Mouse (Mus musculus): ENCODE results near the gene Psmb4. TPM values are rescaled to one million over a fixed set of nuclear protein-coding genes. Genes with fewer than 3 reads are reported as not detected.

Psmb4 gene
- polyA plus RNA-seq, 1 experiment, result 475 TPM

- Histone ChIP-seq H3K36me3 (ENCODE audit: control insufficient read depth, insufficient read depth) (no peaks in the 10 kb centered on the region), H3K79me2 (ENCODE audit: control insufficient read depth, insufficient read depth) (no peaks in the 10 kb centered on the region), H3K4me3 (no peak overlapping the region), H3K27me3 (ENCODE audit: control insufficient read depth, insufficient read depth, insufficient read length) (peaks cover 37% of the 10 kb centered on the region), H3K4me2 (ENCODE audit: low read depth) (no peak overlapping the region), H3ac (ENCODE audit: control insufficient read depth, insufficient read length) (no peak overlapping the region)
- TF ChIP-seq E2F4 (IDR thresholded peaks at IDR 0.05; ENCODE audit: insufficient read depth) (no peak), REST (IDR thresholded peaks at IDR 0.05; ENCODE audit: insufficient read depth, insufficient read length) (no peak), TCF12 (IDR thresholded peaks at IDR 0.05; ENCODE audit: insufficient read depth, poor library complexity, severe bottlenecking) (no peak), MAX (IDR thresholded peaks at IDR 0.05; ENCODE audit: low read depth) (no peak)
These were observed 32.1 kb upstream of the Psmb4 start for GRCm38 (mm10) chr3:94918845-94919244.

- Histone ChIP-seq H3K4me3 (no peak overlapping the region), H3K4me2 (ENCODE audit: low read depth) (no peak overlapping the region), H3K27me3 (ENCODE audit: control insufficient read depth, insufficient read depth, insufficient read length) (peaks cover 34% of the 10 kb centered on the region), H3ac (ENCODE audit: control insufficient read depth, insufficient read length) (no peak overlapping the region), H3K36me3 (ENCODE audit: control insufficient read depth, insufficient read depth) (no peaks in the 10 kb centered on the region), H3K79me2 (ENCODE audit: control insufficient read depth, insufficient read depth) (no peaks in the 10 kb centered on the region)
- TF ChIP-seq POLR2AphosphoS2 (IDR thresholded peaks at IDR 0.05; ENCODE audit: insufficient read length, low read depth) (no peak), MYOD1 (IDR thresholded peaks at IDR 0.05; ENCODE audit: control insufficient read depth in 1 of 3, insufficient read length in 2 of 3, low read depth in 2 of 3) (no peak), CEBPB (IDR thresholded peaks at IDR 0.05; ENCODE audit: insufficient read depth, poor library complexity, severe bottlenecking) (no peak), USF1 (IDR thresholded peaks at IDR 0.05; ENCODE audit: low read depth) (no peak), TCF12 (IDR thresholded peaks at IDR 0.05; ENCODE audit: insufficient read depth, poor library complexity, severe bottlenecking) (no peak), MAX (IDR thresholded peaks at IDR 0.05; ENCODE audit: low read depth) (no peak), SRF (IDR thresholded peaks at IDR 0.05; ENCODE audit: control insufficient read depth, insufficient read length, low read depth) (no peak), E2F4 (IDR thresholded peaks at IDR 0.05; ENCODE audit: insufficient read depth) (no peak), POLR2A (IDR thresholded peaks at IDR 0.05; ENCODE audit: insufficient read length, low read depth) (no peak), TCF3 (IDR thresholded peaks at IDR 0.05; ENCODE audit: insufficient read length, low read depth) (no peak), MYOG (IDR thresholded peaks at IDR 0.05; ENCODE audit: control insufficient read depth in 1 of 3, insufficient read depth in 1 of 3, insufficient read length in 2 of 3, low read depth in 2 of 3) (no peak), REST (IDR thresholded peaks at IDR 0.05; ENCODE audit: insufficient read depth, insufficient read length) (no peak)
These were observed 31.1 kb upstream of the Psmb4 start for GRCm38 (mm10) chr3:94917816-94918361.

GRCm38 (mm10) chr3:94915903-94916741 lies 29.4 kb upstream of the Psmb4 start:
- no peaks in the 10 kb centered on the region for H3K79me2 ChIP-seq (ENCODE audit: control insufficient read depth, insufficient read depth)
- no peak overlapping the region for H3ac ChIP-seq (ENCODE audit: control insufficient read depth, insufficient read length)
- peaks cover 23% of the 10 kb centered on the region for H3K27me3 ChIP-seq (ENCODE audit: control insufficient read depth, insufficient read depth, insufficient read length)
- TF ChIP-seq MYOD1 (IDR thresholded peaks at IDR 0.05; ENCODE audit: control insufficient read depth in 1 of 3, insufficient read length in 2 of 3, low read depth in 2 of 3), result no peak
- TF ChIP-seq E2F4 (IDR thresholded peaks at IDR 0.05; ENCODE audit: insufficient read depth), result no peak
- no peak for TF ChIP-seq USF1 (IDR thresholded peaks at IDR 0.05; ENCODE audit: low read depth)
- no peak for TF ChIP-seq POLR2AphosphoS2 (IDR thresholded peaks at IDR 0.05; ENCODE audit: insufficient read length, low read depth)
- TF ChIP-seq REST (IDR thresholded peaks at IDR 0.05; ENCODE audit: insufficient read depth, insufficient read length), result no peak
- TF ChIP-seq POLR2A (IDR thresholded peaks at IDR 0.05; ENCODE audit: insufficient read length, low read depth), result no peak
- no peak for TF ChIP-seq CEBPB (IDR thresholded peaks at IDR 0.05; ENCODE audit: insufficient read depth, poor library complexity, severe bottlenecking)
- no peak for TF ChIP-seq MYOG (IDR thresholded peaks at IDR 0.05; ENCODE audit: control insufficient read depth in 1 of 3, insufficient read depth in 1 of 3, insufficient read length in 2 of 3, low read depth in 2 of 3)
- no peak for TF ChIP-seq MAX (IDR thresholded peaks at IDR 0.05; ENCODE audit: low read depth)
- no peak for TF ChIP-seq TCF12 (IDR thresholded peaks at IDR 0.05; ENCODE audit: insufficient read depth, poor library complexity, severe bottlenecking)
- no peak for TF ChIP-seq TCF3 (IDR thresholded peaks at IDR 0.05; ENCODE audit: insufficient read length, low read depth)
- TF ChIP-seq SRF (IDR thresholded peaks at IDR 0.05; ENCODE audit: control insufficient read depth, insufficient read length, low read depth), result no peak
- no peaks in the 10 kb centered on the region for H3K36me3 ChIP-seq (ENCODE audit: control insufficient read depth, insufficient read depth)
- no peak overlapping the region for H3K4me2 ChIP-seq (ENCODE audit: low read depth)
- no peak overlapping the region for H3K4me3 ChIP-seq

- Histone ChIP-seq H3ac (ENCODE audit: control insufficient read depth, insufficient read length) (no peak overlapping the region), H3K79me2 (ENCODE audit: control insufficient read depth, insufficient read depth) (no peaks in the 10 kb centered on the region), H3K36me3 (ENCODE audit: control insufficient read depth, insufficient read depth) (no peaks in the 10 kb centered on the region), H3K4me2 (ENCODE audit: low read depth) (no peak overlapping the region), H3K4me3 (no peak overlapping the region), H3K27me3 (ENCODE audit: control insufficient read depth, insufficient read depth, insufficient read length) (peaks cover 10% of the 10 kb centered on the region)
- TF ChIP-seq MAX (IDR thresholded peaks at IDR 0.05; ENCODE audit: low read depth), result no peak
- no peak for TF ChIP-seq POLR2AphosphoS2 (IDR thresholded peaks at IDR 0.05; ENCODE audit: insufficient read length, low read depth)
- no peak for TF ChIP-seq POLR2A (IDR thresholded peaks at IDR 0.05; ENCODE audit: insufficient read length, low read depth)
- no peak for TF ChIP-seq MYOG (IDR thresholded peaks at IDR 0.05; ENCODE audit: control insufficient read depth in 1 of 3, insufficient read depth in 1 of 3, insufficient read length in 2 of 3, low read depth in 2 of 3)
- no peak for TF ChIP-seq REST (IDR thresholded peaks at IDR 0.05; ENCODE audit: insufficient read depth, insufficient read length)
- no peak for TF ChIP-seq SRF (IDR thresholded peaks at IDR 0.05; ENCODE audit: control insufficient read depth, insufficient read length, low read depth)
- TF ChIP-seq TCF12 (IDR thresholded peaks at IDR 0.05; ENCODE audit: insufficient read depth, poor library complexity, severe bottlenecking), result no peak
- no peak for TF ChIP-seq CEBPB (IDR thresholded peaks at IDR 0.05; ENCODE audit: insufficient read depth, poor library complexity, severe bottlenecking)
- no peak for TF ChIP-seq USF1 (IDR thresholded peaks at IDR 0.05; ENCODE audit: low read depth)
- no peak for TF ChIP-seq MYOD1 (IDR thresholded peaks at IDR 0.05; ENCODE audit: control insufficient read depth in 1 of 3, insufficient read length in 2 of 3, low read depth in 2 of 3)
- TF ChIP-seq TCF3 (IDR thresholded peaks at IDR 0.05; ENCODE audit: insufficient read length, low read depth), result no peak
- no peak for TF ChIP-seq E2F4 (IDR thresholded peaks at IDR 0.05; ENCODE audit: insufficient read depth)
These were observed 27.0 kb upstream of the Psmb4 start for GRCm38 (mm10) chr3:94913801-94914200.

Measured in myocyte (in vitro differentiated cells).